Mouse (Mus musculus) ES-Bruce4 (cell line): ENCODE measurements around the gene Gm10184. TPM values are rescaled to one million over a fixed set of nuclear protein-coding genes. Genes with fewer than 3 reads are reported as not detected.
"Not testable (repeated sequence)": the region's sequence is repeated elsewhere in the genome, so short reads cannot be mapped to it uniquely, and the experiment has no call there.

Source experiments
- H3K27ac ChIP-seq: 2 replicates; pipeline ENCODE4 v1.5.1; 2012; ENCODE audit warnings: low read length, inconsistent platforms; ENCODE audit not compliant: insufficient read depth
- H3K27me3 ChIP-seq: 2 replicates; pipeline ENCODE4 v1.6.1; 2012; ENCODE audit warnings: mild to moderate bottlenecking, low read length, inconsistent platforms; ENCODE audit not compliant: control insufficient read depth, poor library complexity, insufficient read depth, severe bottlenecking
- H3K36me3 ChIP-seq: 2 replicates; pipeline ENCODE4 v1.6.1; 2012; ENCODE audit warnings: inconsistent platforms, mild to moderate bottlenecking, low read length, moderate library complexity; ENCODE audit not compliant: control insufficient read depth, poor library complexity, insufficient read depth, severe bottlenecking
- H3K4me1 ChIP-seq: one replicate; pipeline ENCODE4 v1.8.1; 2011; ENCODE audit warnings: low read length; ENCODE audit not compliant: control insufficient read depth, insufficient read depth
- H3K4me3 ChIP-seq: 2 replicates; pipeline ENCODE4 v1.5.1; 2011; ENCODE audit warnings: low read depth, mild to moderate bottlenecking, low read length
- H3K9ac ChIP-seq: 2 replicates; pipeline ENCODE4 v1.6.1; 2012; ENCODE audit warnings: low read depth, mild to moderate bottlenecking, inconsistent platforms; ENCODE audit not compliant: poor library complexity, severe bottlenecking
- H3K9me3 ChIP-seq: replicated peaks from 2 replicates; pipeline ENCODE4 v1.6.1; 2012; ENCODE audit warnings: mild to moderate bottlenecking, low read length, inconsistent platforms; ENCODE audit not compliant: control insufficient read depth, poor library complexity, insufficient read depth, severe bottlenecking
- CTCF ChIP-seq: IDR thresholded peaks from one replicate; pipeline ENCODE4 v1.8.1; 2011; ENCODE audit warnings: low read depth, low read length
- EP300 ChIP-seq: IDR thresholded peaks from 2 replicates; pipeline ENCODE4 v1.6.1; 2011; ENCODE audit warnings: low read depth, low read length; ENCODE audit not compliant: insufficient read depth
- POLR2A ChIP-seq: IDR thresholded peaks from one replicate; pipeline ENCODE4 v1.8.1; 2011; ENCODE audit warnings: low read length; ENCODE audit not compliant: insufficient read depth
- polyA plus RNA-seq: library from polyadenylated mRNA; stranded (reverse); fragments of >200 nt; gene quantifications from 2 replicates; pipeline ENCODE4 v1.2.4, GENCODE M21; 2011; ENCODE audit warnings: low read depth; ENCODE audit not compliant: missing spikeins, insufficient read depth, insufficient read length

The Gm10184 gene
- 112 and 134 TPM in 2 replicates for polyA plus RNA-seq

GRCm38 (mm10) chr17:89910349-89910748 lies at the start of gene Gm10184:
Gene Gm10184 (minus strand): TSS chr17:89910449.
- no peaks in the 10 kb centered on the region for H3K36me3 ChIP-seq
- H3K4me3 ChIP-seq, result no peak within 1 kb of the TSS
- no peaks in the 10 kb centered on the region for H3K4me1 ChIP-seq
- TF ChIP-seq CTCF (no peak), POLR2A (no peak), EP300 (no peak)
- H3K27ac ChIP-seq, result no peak within 1 kb of the TSS
- no peak within 1 kb of the TSS for H3K9ac ChIP-seq
- H3K9me3 ChIP-seq, result no peaks in the 10 kb centered on the region
- no peaks in the 10 kb centered on the region for H3K27me3 ChIP-seq

GRCm38 (mm10) chr17:89933950-89934349 lies 23.7 kb upstream of the Gm10184 start:
- H3K4me3 ChIP-seq, result no peak overlapping the region
- H3K9me3 ChIP-seq, result peaks cover 22% of the 10 kb centered on the region
- H3K36me3 ChIP-seq, result no peaks in the 10 kb centered on the region
- no peaks in the 10 kb centered on the region for H3K4me1 ChIP-seq
- no peak overlapping the region for H3K27ac ChIP-seq
- no peaks in the 10 kb centered on the region for H3K27me3 ChIP-seq
- TF ChIP-seq CTCF (no peak), EP300 (peak; percentile 87), POLR2A (no peak)
- no peak overlapping the region for H3K9ac ChIP-seq

GRCm38 (mm10) chr17:89907686-89908085 lies 2.6 kb downstream of the Gm10184 start:
- H3K4me3 ChIP-seq, result no peak overlapping the region
- H3K9ac ChIP-seq, result no peak overlapping the region
- H3K9me3 ChIP-seq, result no peaks in the 10 kb centered on the region
- no peaks in the 10 kb centered on the region for H3K36me3 ChIP-seq
- no peaks in the 10 kb centered on the region for H3K4me1 ChIP-seq
- no peaks in the 10 kb centered on the region for H3K27me3 ChIP-seq
- TF ChIP-seq POLR2A, result no peak
- no peak for TF ChIP-seq CTCF
- TF ChIP-seq EP300, result no peak
- H3K27ac ChIP-seq, result no peak overlapping the region

GRCm38 (mm10) chr17:89904701-89905100 lies 5.5 kb downstream of the Gm10184 start:
- not testable (repeated sequence) for H3K36me3 ChIP-seq, H3K9ac ChIP-seq, H3K4me3 ChIP-seq, H3K27ac ChIP-seq, H3K9me3 ChIP-seq, H3K4me1 ChIP-seq, H3K27me3 ChIP-seq

- H3K9ac ChIP-seq, result no peak overlapping the region
- H3K36me3 ChIP-seq, result no peaks in the 10 kb centered on the region
- no peak overlapping the region for H3K27ac ChIP-seq
- no peaks in the 10 kb centered on the region for H3K4me1 ChIP-seq
- H3K27me3 ChIP-seq, result no peaks in the 10 kb centered on the region
- H3K9me3 ChIP-seq, result no peaks in the 10 kb centered on the region
- H3K4me3 ChIP-seq, result no peak overlapping the region
- no peak for TF ChIP-seq POLR2A
Observed at GRCm38 (mm10) chr17:89902767-89903166, 7.5 kb downstream of the Gm10184 start.

- no peaks in the 10 kb centered on the region for H3K36me3 ChIP-seq
- no peak for TF ChIP-seq CTCF
- no peak for TF ChIP-seq EP300
- TF ChIP-seq POLR2A, result no peak
- no peaks in the 10 kb centered on the region for H3K27me3 ChIP-seq
- H3K9me3 ChIP-seq, result no peaks in the 10 kb centered on the region
- no peak overlapping the region for H3K27ac ChIP-seq
- H3K9ac ChIP-seq, result no peak overlapping the region
- H3K4me3 ChIP-seq, result no peak overlapping the region
- H3K4me1 ChIP-seq, result no peaks in the 10 kb centered on the region
Observed at GRCm38 (mm10) chr17:89900610-89901009, 9.6 kb downstream of the Gm10184 start.
